Mouse (Mus musculus): ENCODE results near the gene Rasl10a. TPM values are rescaled to one million over a fixed set of nuclear protein-coding genes. Genes with fewer than 3 reads are reported as not detected.

Rasl10a gene
- polyA plus RNA-seq, 1 experiment from 2014 or later: 1.6 TPM

GRCm38 (mm10) chr11:5095877-5096276 is 37.9 kb downstream of the Rasl10a start:
- H3K4me3 ChIP-seq (ENCODE audit: low read depth, low read length): no peak overlapping the region
- ATAC-seq (ENCODE audit: low FRiP score, low TSS enrichment) (no peak), DNase-seq (ENCODE audit: low spot score) (no peak)
- H3K9ac ChIP-seq (ENCODE audit: low read length): no peak overlapping the region
- 69% methylated on average over 5 of the region's 5 CpGs for WGBS
- no peaks in the 10 kb centered on the region for H3K27me3 ChIP-seq (ENCODE audit: control insufficient read depth, insufficient read depth, low read length)
- no peak overlapping the region for H3K4me2 ChIP-seq (replicated peaks; ENCODE audit: low read depth)
- H3K36me3 ChIP-seq (ENCODE audit: control insufficient read depth, insufficient read depth, low read length): peaks cover 8% of the 10 kb centered on the region; the same call in 1 of the 2 replicates
- TF ChIP-seq CTCF (IDR thresholded peaks at IDR 0.05; ENCODE audit: low read depth) (no peak), EP300 (optimal IDR thresholded peaks at IDR 0.05) (no peak)
- H3K9me3 ChIP-seq (ENCODE audit: control insufficient read depth, low read length): no peaks in the 10 kb centered on the region
- no peak overlapping the region for H3K27ac ChIP-seq (replicated peaks)
- H3K4me1 ChIP-seq (replicated peaks; ENCODE audit: control insufficient read depth, insufficient read depth): no peaks in the 10 kb centered on the region; the same call in 1 of the 2 replicates

DNA sequence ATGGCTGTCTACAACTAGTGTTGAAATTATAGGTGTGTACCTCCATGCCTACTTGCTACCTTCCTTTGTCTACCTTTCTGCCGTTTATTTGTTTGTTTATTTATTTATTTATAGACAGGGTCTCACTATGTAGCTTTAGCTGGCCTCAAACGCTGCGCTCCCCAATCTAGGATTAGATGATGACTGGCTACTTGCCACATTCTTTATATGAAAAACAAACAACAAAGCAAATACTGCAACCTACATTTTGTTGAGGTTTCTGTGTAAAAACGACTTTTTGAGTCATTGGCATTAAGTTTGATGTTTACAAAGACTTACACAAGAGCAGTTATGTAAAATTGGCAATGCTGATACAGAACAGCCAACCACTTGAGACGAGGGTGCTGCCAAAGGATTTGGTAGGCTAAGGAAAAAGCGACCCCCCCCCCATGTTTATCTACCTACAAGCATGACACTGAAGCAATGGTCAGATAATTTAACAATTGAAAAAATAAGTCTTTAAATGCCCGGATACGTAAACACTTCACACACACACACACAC is 38.6 kb downstream of the Rasl10a start:
- no peak for ATAC-seq (ENCODE audit: low FRiP score, low TSS enrichment)
- DNase-seq (ENCODE audit: low spot score): no peak
- TF ChIP-seq EP300 (optimal IDR thresholded peaks at IDR 0.05) (no peak), CTCF (IDR thresholded peaks at IDR 0.05; ENCODE audit: low read depth) (no peak)
- Histone ChIP-seq H3K9me3 (ENCODE audit: control insufficient read depth, low read length) (no peaks in the 10 kb centered on the region), H3K4me1 (replicated peaks; ENCODE audit: control insufficient read depth, insufficient read depth) (no peaks in the 10 kb centered on the region; the same call in 1 of the 2 replicates), H3K9ac (ENCODE audit: low read length) (0 out of 2 replicates have a peak overlapping the region, but pooled peaks have one; percentile 98), H3K4me2 (replicated peaks; ENCODE audit: low read depth) (peak overlapping the region; percentile 80), H3K27me3 (ENCODE audit: control insufficient read depth, insufficient read depth, low read length) (no peaks in the 10 kb centered on the region), H3K27ac (replicated peaks) (no peak overlapping the region), H3K4me3 (ENCODE audit: low read depth, low read length) (0 out of 2 replicates have a peak overlapping the region, but pooled peaks have one; percentile 99), H3K36me3 (ENCODE audit: control insufficient read depth, insufficient read depth, low read length) (peaks cover 8% of the 10 kb centered on the region; the same call in 1 of the 2 replicates)
- WGBS: 29% methylated on average over 8 of the region's 8 CpGs

- peak overlapping the region; percentile 98 for H3K9ac ChIP-seq (ENCODE audit: low read length)
- TF ChIP-seq CTCF (IDR thresholded peaks at IDR 0.05; ENCODE audit: low read depth) (no peak), EP300 (optimal IDR thresholded peaks at IDR 0.05) (no peak)
- peak overlapping the region; percentile 97 for H3K27ac ChIP-seq (replicated peaks)
- no peaks in the 10 kb centered on the region for H3K27me3 ChIP-seq (ENCODE audit: control insufficient read depth, insufficient read depth, low read length)
- H3K4me1 ChIP-seq (replicated peaks; ENCODE audit: control insufficient read depth, insufficient read depth): no peaks in the 10 kb centered on the region; the same call in 1 of the 2 replicates
- H3K4me3 ChIP-seq (ENCODE audit: low read depth, low read length): peak overlapping the region; percentile 99
- H3K4me2 ChIP-seq (replicated peaks; ENCODE audit: low read depth): peak overlapping the region; percentile 80
- no peaks in the 10 kb centered on the region for H3K9me3 ChIP-seq (ENCODE audit: control insufficient read depth, low read length)
- WGBS: under 1% methylated on average over 44 of the region's 44 CpGs
- ATAC-seq (ENCODE audit: low FRiP score, low TSS enrichment) (0 out of 2 replicates have a peak, but pooled peaks have one; percentile 2), DNase-seq (ENCODE audit: low spot score) (no peak)
- no peaks in the 10 kb centered on the region for H3K36me3 ChIP-seq (ENCODE audit: control insufficient read depth, insufficient read depth, low read length)
These were observed 40.3 kb downstream of the Rasl10a start for GRCm38 (mm10) chr11:5098035-5098735.

DNA sequence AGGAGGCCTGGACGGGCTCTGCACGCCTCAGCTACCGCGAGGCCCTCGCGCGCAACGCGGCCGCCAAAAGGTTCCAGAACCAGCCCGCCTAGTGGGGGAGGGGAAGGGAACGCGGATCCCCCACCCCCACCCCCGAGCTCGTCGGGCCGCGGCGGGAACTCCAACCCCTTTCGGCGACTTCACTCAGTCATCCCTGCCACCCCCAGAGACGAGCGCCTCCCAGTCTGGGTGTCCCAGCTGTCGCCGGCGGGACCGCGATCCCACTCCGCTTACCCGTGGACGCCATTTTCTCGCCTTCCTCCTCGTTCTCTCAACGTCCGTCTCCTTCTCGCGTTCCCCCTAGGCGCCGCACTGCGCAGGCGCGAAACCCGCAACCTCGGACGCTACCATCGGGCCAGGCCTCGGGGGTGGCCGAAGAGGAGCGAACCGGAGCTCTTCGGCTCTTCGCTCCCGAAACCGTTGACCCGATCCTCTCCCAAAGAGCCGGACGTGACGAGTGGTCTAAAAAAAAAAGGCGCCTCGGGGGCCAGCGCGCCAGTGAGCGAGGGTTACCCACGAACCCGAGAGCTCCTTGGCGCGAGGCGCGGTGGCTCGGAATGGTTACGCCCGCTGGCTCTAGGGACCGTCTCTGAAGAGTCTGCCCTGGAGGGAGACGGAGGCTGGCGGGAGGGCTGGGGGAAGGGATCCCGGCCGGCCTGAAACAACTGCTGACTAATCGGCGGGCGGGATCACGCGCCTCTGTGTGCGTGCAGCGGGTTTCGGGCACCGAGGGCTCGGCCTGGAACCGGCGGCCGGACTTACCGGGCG is 41.0 kb downstream of the Rasl10a start, which contains the start of the genes Rhbdd3 and Ewsr1:
Rhbdd3 (plus strand) TSS at position 191 of the 807 bp plus-strand sequence.
Ewsr1 (minus strand) TSS at position 531 of the 807 bp plus-strand sequence.
- peak within 1 kb of the TSS; percentile 80 for H3K4me2 ChIP-seq (replicated peaks; ENCODE audit: low read depth)
- ATAC-seq (ENCODE audit: low FRiP score, low TSS enrichment) (peak; percentile 91), DNase-seq (ENCODE audit: low spot score) (peak; percentile 96)
- peak within 1 kb of the TSS; percentile 99 for H3K4me3 ChIP-seq (ENCODE audit: low read depth, low read length)
- H3K4me1 ChIP-seq (replicated peaks; ENCODE audit: control insufficient read depth, insufficient read depth): no peaks in the 10 kb centered on the region; the same call in 1 of the 2 replicates
- no peaks in the 10 kb centered on the region for H3K36me3 ChIP-seq (ENCODE audit: control insufficient read depth, insufficient read depth, low read length)
- TF ChIP-seq EP300 (optimal IDR thresholded peaks at IDR 0.05) (peak; percentile 71), CTCF (IDR thresholded peaks at IDR 0.05; ENCODE audit: low read depth) (no peak)
- 1% methylated on average over 91 of the region's 92 CpGs for WGBS
- H3K27ac ChIP-seq (replicated peaks): peak within 1 kb of the TSS; percentile 97
- no peaks in the 10 kb centered on the region for H3K27me3 ChIP-seq (ENCODE audit: control insufficient read depth, insufficient read depth, low read length)
- peak within 1 kb of the TSS; percentile 98 for H3K9ac ChIP-seq (ENCODE audit: low read length)
- no peaks in the 10 kb centered on the region for H3K9me3 ChIP-seq (ENCODE audit: control insufficient read depth, low read length)

- H3K4me3 ChIP-seq (ENCODE audit: low read depth, low read length): peak overlapping the region; percentile 99
- peak overlapping the region; percentile 98 for H3K9ac ChIP-seq (ENCODE audit: low read length)
- no peaks in the 10 kb centered on the region for H3K9me3 ChIP-seq (ENCODE audit: control insufficient read depth, low read length)
- no peaks in the 10 kb centered on the region; the same call in 1 of the 2 replicates for H3K4me1 ChIP-seq (replicated peaks; ENCODE audit: control insufficient read depth, insufficient read depth)
- H3K4me2 ChIP-seq (replicated peaks; ENCODE audit: low read depth): peak overlapping the region; percentile 71
- no peaks in the 10 kb centered on the region for H3K27me3 ChIP-seq (ENCODE audit: control insufficient read depth, insufficient read depth, low read length)
- TF ChIP-seq CTCF (IDR thresholded peaks at IDR 0.05; ENCODE audit: low read depth) (no peak), EP300 (optimal IDR thresholded peaks at IDR 0.05) (no peak)
- peak; percentile 87 for DNase-seq (ENCODE audit: low spot score)
- no peaks in the 10 kb centered on the region for H3K36me3 ChIP-seq (ENCODE audit: control insufficient read depth, insufficient read depth, low read length)
- 1% methylated on average over 31 of the region's 31 CpGs for whole genome bisulfite sequencing
- ATAC-seq (ENCODE audit: low FRiP score, low TSS enrichment): peak; percentile 69
- peak overlapping the region; percentile 97 for H3K27ac ChIP-seq (replicated peaks)
These were observed 41.8 kb downstream of the Rasl10a start for GRCm38 (mm10) chr11:5099576-5100183.
